Mouse (Mus musculus): ENCODE results near the gene Mrs2. TPM values are rescaled to one million over a fixed set of nuclear protein-coding genes. Genes with fewer than 3 reads are reported as not detected.

The Mrs2 gene
- 10 to 100 TPM; 56.0 to 58.4 TPM for total RNA-seq (2021)

GRCm38 (mm10) chr13:25019793-25020539 lies at the start of gene Mrs2:
Gene Mrs2 (minus strand): TSS chr13:25020379.
- peak; percentile 92 for DNase-seq

GRCm38 (mm10) chr13:25069765-25070164 lies 49.6 kb upstream of the Mrs2 start:
- no peak for DNase-seq

- no peak for DNase-seq
Observed at GRCm38 (mm10) chr13:25067183-25067582, 47.0 kb upstream of the Mrs2 start.

- DNase-seq: no peak
Observed at GRCm38 (mm10) chr13:25066659-25067058, 46.5 kb upstream of the Mrs2 start.

- no peak for DNase-seq
Observed at GRCm38 (mm10) chr13:25055873-25056667, 35.9 kb upstream of the Mrs2 start, which contains the start of gene Dcdc2a. Gene Dcdc2a (plus strand): TSS chr13:25056004.

GRCm38 (mm10) chr13:25055111-25055554 lies 35.0 kb upstream of the Mrs2 start:
- DNase-seq: peak; percentile 52

- no peak for DNase-seq
Observed at GRCm38 (mm10) chr13:25052671-25053070, 32.5 kb upstream of the Mrs2 start.

- DNase-seq: no peak
Observed at GRCm38 (mm10) chr13:25039488-25039887, 19.3 kb upstream of the Mrs2 start.

- DNase-seq: no peak
Observed at GRCm38 (mm10) chr13:25027114-25027425, 6.9 kb upstream of the Mrs2 start.

- DNase-seq: no peak
Observed at GRCm38 (mm10) chr13:25026409-25027113, 6.4 kb upstream of the Mrs2 start.

- peak; percentile 63 for DNase-seq
Observed at GRCm38 (mm10) chr13:25024655-25025054, 4.5 kb upstream of the Mrs2 start.

- no peak for DNase-seq
Observed at GRCm38 (mm10) chr13:25023129-25023528, 3.0 kb upstream of the Mrs2 start.

GRCm38 (mm10) chr13:25022386-25022785 lies 2.2 kb upstream of the Mrs2 start:
- DNase-seq: no peak

GRCm38 (mm10) chr13:25020540-25020892 lies 337 bp upstream of the Mrs2 start:
- DNase-seq: no peak

- DNase-seq: no peak
Observed at GRCm38 (mm10) chr13:25018316-25018715, 1.9 kb downstream of the Mrs2 start.

GRCm38 (mm10) chr13:25007115-25007514 lies 13.1 kb downstream of the Mrs2 start:
- peak; percentile 65 for DNase-seq

GRCm38 (mm10) chr13:25002965-25003364 lies 17.2 kb downstream of the Mrs2 start:
- DNase-seq: no peak

- DNase-seq: no peak
Observed at GRCm38 (mm10) chr13:24999538-24999937, 20.6 kb downstream of the Mrs2 start.

GRCm38 (mm10) chr13:24993160-24993559 lies 27.0 kb downstream of the Mrs2 start:
- DNase-seq: no peak

- no peak for DNase-seq
Observed at GRCm38 (mm10) chr13:24989006-24989405, 31.2 kb downstream of the Mrs2 start.

- DNase-seq: peak; percentile 73
Observed at GRCm38 (mm10) chr13:24988391-24988790, 31.8 kb downstream of the Mrs2 start.

- no peak for DNase-seq
Observed at GRCm38 (mm10) chr13:24985435-24985834, 34.7 kb downstream of the Mrs2 start.

GRCm38 (mm10) chr13:24981031-24981430 lies 39.1 kb downstream of the Mrs2 start:
- DNase-seq: no peak
